Mouse (Mus musculus) kidney, postnatal 0 days (tissue): ENCODE data around the gene Mast4. TPM values are rescaled to one million over a fixed set of nuclear protein-coding genes. Genes with fewer than 3 reads are reported as not detected.

ENCODE experiments used
- ATAC-seq: fragments of 200-750 bp; cut with Nextera tagmentation; replicated peaks from 2 replicates; pipeline ENCODE4 v1.8.0; 2017; ENCODE audit warnings: low read depth, moderate number of reproducible peaks, moderate TSS enrichment, moderate library complexity; ENCODE audit not compliant: low FRiP score
- DNase-seq: peaks from one replicate; pipeline ENCODE4 v3.0.0-alpha.2; 2016; ENCODE audit warnings: low spot score
- H3K27ac ChIP-seq: fragments of 300-500 bp; sonication (generic); 2 replicates; pipeline ENCODE4 v1.5.1; 2014; ENCODE audit warnings: mild to moderate bottlenecking
- H3K27me3 ChIP-seq: fragments of 300-500 bp; sonication (generic); 2 replicates; pipeline ENCODE4 v1.6.1; 2014; ENCODE audit warnings: low read length, mixed read lengths; ENCODE audit not compliant: insufficient read depth
- H3K36me3 ChIP-seq: fragments of 300-500 bp; sonication (generic); 2 replicates; pipeline ENCODE4 v1.6.1; 2014; ENCODE audit warnings: low read length, mixed read lengths; ENCODE audit not compliant: insufficient read depth
- H3K4me1 ChIP-seq: fragments of 300-500 bp; sonication (generic); replicated peaks from 2 replicates; pipeline ENCODE4 v1.6.1; 2014; ENCODE audit warnings: antibody characterized with exemption, low read length, mixed read lengths; ENCODE audit not compliant: insufficient read depth
- H3K4me2 ChIP-seq: fragments of 300-500 bp; sonication (generic); 2 replicates; pipeline ENCODE4 v1.6.1; 2014; ENCODE audit warnings: mild to moderate bottlenecking, low read length, moderate library complexity, mixed read lengths
- H3K4me3 ChIP-seq: fragments of 300-500 bp; sonication (generic); replicated peaks from 2 replicates; pipeline ENCODE4 v1.5.1; 2014; ENCODE audit warnings: low read depth, low read length
- H3K9ac ChIP-seq: fragments of 300-500 bp; sonication (generic); 2 replicates; pipeline ENCODE4 v1.6.1; 2014; ENCODE audit warnings: low read depth, low read length
- H3K9me3 ChIP-seq: fragments of 300-500 bp; sonication (generic); replicated peaks from 2 replicates; pipeline ENCODE4 v1.6.1; 2016; ENCODE audit warnings: low read length, inconsistent platforms, mixed read lengths
- CTCF ChIP-seq: IDR thresholded peaks from 2 replicates; pipeline ENCODE4 v1.5.1; 2016; ENCODE audit warnings: antibody characterized with exemption, low read depth, mild to moderate bottlenecking, moderate library complexity
- WGBS: fragments of 180-500 bp; shearing (Covaris S2); extraction: QIAGEN DNeasy Blood & Tissue Kit; methylation state at CpG from one replicate; pipeline ENCODE4 v1.1.7; 2014; 5-methylcytosine and 5-hydroxymethylcytosine counted together
- polyA plus RNA-seq: library from polyadenylated mRNA; unstranded; fragments of >200 nt; fragmentation: Nextera tagmentation; extraction: Ambion mirVana; gene quantifications from 2 replicates; pipeline ENCODE4 v1.2.1, GENCODE M21; 2015

Mast4 gene
- polyA plus RNA-seq, 1 experiment from 2014 or later, result 10.6 TPM

GRCm38 (mm10) chr13:102749194-102749593, 585.1 kb downstream of the Mast4 start:
- no peak for TF ChIP-seq CTCF

GRCm38 (mm10) chr13:102746803-102747561, 587.3 kb downstream of the Mast4 start:
- Histone ChIP-seq H3K27ac (no peak overlapping the region), H3K4me1 (no peaks in the 10 kb centered on the region), H3K9ac (no peak overlapping the region), H3K27me3 (no peaks in the 10 kb centered on the region), H3K9me3 (no peaks in the 10 kb centered on the region), H3K4me2 (no peak overlapping the region), H3K36me3 (peaks cover 13% of the 10 kb centered on the region), H3K4me3 (no peak overlapping the region)
- TF ChIP-seq CTCF, result no peak
- ATAC-seq (no peak), DNase-seq (no peak)
- WGBS, result 83% methylated on average over 17 of the region's 17 CpGs

More at GRCm38 (mm10) chr13:102749194-102749593, 585.1 kb downstream of the Mast4 start:
- DNase-seq (peak; percentile 32), ATAC-seq (no peak)
- Histone ChIP-seq H3K9me3 (no peaks in the 10 kb centered on the region), H3K9ac (no peak overlapping the region), H3K4me3 (no peak overlapping the region), H3K27ac (no peak overlapping the region), H3K36me3 (peaks cover 13% of the 10 kb centered on the region; the same call in 1 of the 2 replicates), H3K27me3 (no peaks in the 10 kb centered on the region), H3K4me1 (no peaks in the 10 kb centered on the region), H3K4me2 (no peak overlapping the region)
- WGBS, result 40% methylated on average over 6 of the region's 6 CpGs

- H3K27me3 ChIP-seq, result no peaks in the 10 kb centered on the region
- no peak overlapping the region for H3K27ac ChIP-seq
- H3K9me3 ChIP-seq, result no peaks in the 10 kb centered on the region
- ATAC-seq, result no peak
- no peak for DNase-seq
- H3K4me2 ChIP-seq, result no peak overlapping the region
- no peak for TF ChIP-seq CTCF
- H3K4me1 ChIP-seq, result no peaks in the 10 kb centered on the region
- peaks cover 16% of the 10 kb centered on the region for H3K36me3 ChIP-seq
- no peak overlapping the region for H3K9ac ChIP-seq
- H3K4me3 ChIP-seq, result no peak overlapping the region
- 87% methylated on average over 9 of the region's 9 CpGs for WGBS
These were observed 588.5 kb downstream of the Mast4 start for GRCm38 (mm10) chr13:102745626-102746342.

GRCm38 (mm10) chr13:102745270-102745600, 589.1 kb downstream of the Mast4 start:
- Histone ChIP-seq H3K4me2 (no peak overlapping the region), H3K9ac (no peak overlapping the region), H3K27ac (no peak overlapping the region), H3K9me3 (no peaks in the 10 kb centered on the region), H3K4me3 (no peak overlapping the region), H3K36me3 (peaks cover 13% of the 10 kb centered on the region; the same call in 1 of the 2 replicates), H3K4me1 (no peaks in the 10 kb centered on the region), H3K27me3 (no peaks in the 10 kb centered on the region)
- TF ChIP-seq CTCF, result no peak; the same call in 1 of the 2 replicates
- 96% methylated on average over 3 of the region's 3 CpGs for WGBS
- DNase-seq, result no peak
- no peak for ATAC-seq

GRCm38 (mm10) chr13:102744481-102745269, 589.6 kb downstream of the Mast4 start:
- Histone ChIP-seq H3K27ac (no peak overlapping the region), H3K36me3 (peaks cover 11% of the 10 kb centered on the region; the same call in 1 of the 2 replicates), H3K4me2 (no peak overlapping the region), H3K4me1 (no peaks in the 10 kb centered on the region), H3K9me3 (no peaks in the 10 kb centered on the region), H3K27me3 (no peaks in the 10 kb centered on the region), H3K9ac (no peak overlapping the region), H3K4me3 (no peak overlapping the region)
- ATAC-seq (no peak), DNase-seq (peak; percentile 77)
- 70% methylated on average over 9 of the region's 9 CpGs for WGBS
- TF ChIP-seq CTCF, result peak; percentile 87
